Mouse (Mus musculus): ENCODE measurements at regions not wholly inside any gene's neighbourhood (a gene's known extent, or its start where the extent isn't known, plus 50 kb on each side); places are given as distances from the start of the nearest gene placed in this dataset.
"Not testable (repeated sequence)": the region's sequence is repeated elsewhere in the genome, so short reads cannot be mapped to it uniquely, and the experiment has no call there.

- DNase-seq (ENCODE audit: low spot score) = no peak
Observed at GRCm38 (mm10) chr17:66206074-66206473, 82.8 kb downstream of the Ddx11 start.

DNA sequence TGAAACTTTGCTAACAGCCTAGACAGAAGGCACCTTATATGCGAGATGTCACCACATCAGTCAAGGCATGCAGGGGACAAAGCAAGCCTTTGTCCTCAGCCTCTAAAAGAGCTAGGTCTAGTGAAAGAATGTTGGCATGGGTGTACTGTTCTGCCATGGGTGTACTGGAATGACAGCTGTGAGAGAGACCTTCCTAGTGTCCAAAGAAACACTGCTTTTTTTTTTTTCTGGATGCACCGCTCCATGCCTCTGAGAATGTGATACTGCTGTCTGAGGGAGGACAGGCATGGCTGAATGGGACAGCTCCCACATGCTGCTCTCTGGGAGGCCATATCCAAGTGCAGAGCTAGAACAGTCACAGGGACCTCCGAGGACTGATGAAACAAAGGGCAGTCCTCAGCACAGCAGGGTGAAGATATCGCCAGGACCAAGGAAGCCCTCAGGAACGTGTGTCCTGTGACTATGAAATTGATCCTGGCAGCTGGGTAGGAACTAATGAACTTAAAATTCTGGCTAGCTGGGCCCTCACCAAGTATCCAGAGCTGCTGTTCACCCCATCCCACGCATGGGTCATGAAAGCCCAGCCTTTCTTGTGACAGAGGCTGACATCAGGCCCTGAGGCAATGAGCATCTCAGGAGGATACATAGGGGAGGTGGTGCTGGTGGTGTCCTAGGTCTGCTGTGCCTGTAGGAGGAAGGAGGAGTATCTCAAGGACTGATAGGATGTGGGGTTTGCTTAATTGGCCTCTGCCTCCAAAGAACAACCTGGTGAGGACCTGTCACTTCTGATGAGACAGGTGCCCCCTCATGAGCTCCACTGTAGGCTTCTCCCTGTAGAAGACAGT lies 84.6 kb downstream of the Ddx11 start:
- not testable (repeated sequence) for DNase-seq (ENCODE audit: low spot score)

DNA sequence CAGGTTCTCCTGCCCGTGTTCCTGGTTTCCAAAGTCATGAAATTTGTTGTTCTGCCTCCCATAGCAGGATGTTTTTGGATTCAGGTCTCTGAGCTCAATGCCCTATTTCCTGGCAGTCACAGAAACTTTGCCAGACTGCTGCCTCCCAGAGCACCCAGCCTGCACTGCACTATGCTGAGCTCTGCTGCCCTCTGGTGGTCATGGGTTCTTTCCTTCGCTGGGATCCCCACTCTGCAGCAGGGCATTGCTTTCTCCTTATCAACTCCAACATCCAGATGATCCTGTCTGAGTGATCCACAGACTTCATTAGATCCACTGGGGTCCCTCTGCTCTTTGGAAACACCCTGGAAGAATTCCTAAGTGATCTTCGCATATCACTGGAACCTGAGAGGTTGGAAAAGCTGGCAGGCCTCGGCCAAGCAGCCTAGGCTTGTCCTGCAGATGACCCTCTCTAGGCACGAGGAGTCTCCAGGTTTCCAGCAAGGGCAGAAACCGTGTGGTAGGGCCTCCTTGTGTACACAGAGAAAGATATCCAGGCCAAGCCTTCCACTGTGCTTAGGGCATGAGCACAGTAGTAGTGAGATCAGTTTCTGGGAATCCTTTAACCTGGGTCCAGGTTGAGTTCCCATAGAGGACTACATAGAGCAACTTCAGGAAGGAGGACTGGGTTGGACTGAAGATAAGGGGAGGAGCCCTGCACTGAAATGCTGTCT lies 85.6 kb downstream of the Ddx11 start:
- DNase-seq (ENCODE audit: low spot score) = not testable (repeated sequence)

DNA sequence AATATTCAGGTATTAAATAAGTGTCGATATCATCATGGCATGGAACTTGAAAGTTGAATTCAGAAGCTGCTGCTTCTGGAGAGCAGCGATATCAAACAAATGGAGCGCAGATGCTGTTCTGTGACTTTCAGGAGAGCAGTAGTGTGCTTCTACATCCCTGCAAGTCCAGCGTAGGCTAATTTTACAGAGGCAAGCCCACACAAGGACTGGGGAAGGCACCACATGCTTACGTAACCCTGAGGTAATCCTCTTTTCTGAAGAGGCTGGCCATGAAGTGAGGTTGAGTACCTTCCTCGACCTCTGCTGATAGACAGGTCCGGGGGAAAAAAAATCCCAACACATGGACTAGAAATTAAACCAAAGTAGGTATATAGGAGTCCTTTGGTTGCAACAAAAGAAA lies 88.2 kb downstream of the Ddx11 start:
- no peak for DNase-seq (ENCODE audit: low spot score)

GRCm38 (mm10) chr17:66212616-66213015 lies 89.3 kb downstream of the Ddx11 start:
- no peak for DNase-seq (ENCODE audit: low spot score)

GRCm38 (mm10) chr17:66218321-66218720 lies 95.0 kb downstream of the Ddx11 start:
- no peak for DNase-seq (ENCODE audit: low spot score)

- DNase-seq (ENCODE audit: low spot score) = no peak
Observed at GRCm38 (mm10) chr17:66219669-66220435, 96.5 kb downstream of the Ddx11 start.

DNA sequence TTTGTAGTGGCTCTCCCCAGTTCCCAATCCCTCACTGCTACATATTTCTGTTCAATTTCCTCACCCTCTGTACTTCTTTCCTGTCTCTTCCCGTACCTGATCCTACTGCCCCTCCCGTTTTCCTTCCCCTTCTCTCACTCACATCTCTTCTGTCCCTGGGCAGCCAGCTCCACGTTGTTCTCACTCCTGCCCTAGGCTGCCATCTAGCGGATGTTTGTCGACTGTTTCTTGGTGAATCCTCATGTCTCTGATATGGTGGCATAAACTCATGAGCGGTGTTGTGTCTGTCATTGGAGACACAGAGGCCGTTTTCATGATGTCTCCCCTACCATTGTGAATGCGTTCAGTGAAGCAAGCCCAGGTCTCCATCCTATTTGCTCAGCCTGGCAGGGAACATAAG lies 97.9 kb downstream of the Ddx11 start:
- peak; percentile 76 for DNase-seq (ENCODE audit: low spot score)

DNA sequence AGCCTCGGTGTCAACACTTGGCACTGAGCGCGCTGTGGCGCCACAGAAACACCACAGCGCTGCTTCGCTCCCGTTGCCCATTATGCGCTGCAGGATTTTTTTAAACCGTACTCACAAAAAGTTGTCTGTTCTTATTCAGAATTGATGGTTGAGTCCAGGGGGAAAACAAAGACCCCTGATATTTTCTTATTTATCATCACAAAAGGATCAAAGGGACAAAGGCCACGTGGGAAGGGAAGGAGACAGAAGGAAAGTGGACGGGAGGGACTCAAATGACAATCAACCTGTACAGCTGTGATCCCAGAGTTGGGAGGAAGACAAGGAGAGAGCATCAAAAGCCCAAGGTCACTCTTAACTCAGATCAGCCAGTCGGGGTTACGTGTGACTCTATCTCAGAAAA lies 100.4 kb downstream of the Ddx11 start:
- no peak for DNase-seq (ENCODE audit: low spot score)

DNA sequence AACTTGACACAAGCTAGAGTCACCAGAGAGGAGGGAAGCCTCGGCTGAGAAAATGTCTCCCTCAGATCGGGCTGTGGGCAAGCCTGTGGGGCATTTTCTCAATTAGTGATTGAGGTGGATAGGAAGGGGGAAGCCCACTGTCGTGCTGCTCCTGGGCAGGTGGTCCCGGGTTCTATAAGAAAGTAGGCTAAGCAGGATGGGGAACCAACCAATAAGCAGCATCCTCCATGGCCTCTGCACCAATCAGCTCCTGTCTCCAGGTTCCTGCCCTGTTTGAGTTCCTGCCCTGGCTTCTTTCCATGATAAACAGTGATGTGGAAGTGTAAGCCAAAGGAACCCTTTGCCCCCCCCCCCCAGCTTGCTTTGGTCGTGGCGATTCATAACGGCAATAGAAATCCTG lies 100.9 kb downstream of the Ddx11 start:
- no peak for DNase-seq (ENCODE audit: low spot score)

GRCm38 (mm10) chr17:66232391-66232790 lies 109.1 kb downstream of the Ddx11 start:
- no peak for DNase-seq (ENCODE audit: low spot score)

- DNase-seq (ENCODE audit: low spot score) = no peak
Observed at GRCm38 (mm10) chr17:66232891-66233421, 109.6 kb downstream of the Ddx11 start.

GRCm38 (mm10) chr17:66233451-66233951 lies 110.2 kb downstream of the Ddx11 start:
- no peak for DNase-seq (ENCODE audit: low spot score)

- no peak for DNase-seq (ENCODE audit: low spot score)
Observed at GRCm38 (mm10) chr17:66234432-66234831, 111.1 kb downstream of the Ddx11 start.

DNA sequence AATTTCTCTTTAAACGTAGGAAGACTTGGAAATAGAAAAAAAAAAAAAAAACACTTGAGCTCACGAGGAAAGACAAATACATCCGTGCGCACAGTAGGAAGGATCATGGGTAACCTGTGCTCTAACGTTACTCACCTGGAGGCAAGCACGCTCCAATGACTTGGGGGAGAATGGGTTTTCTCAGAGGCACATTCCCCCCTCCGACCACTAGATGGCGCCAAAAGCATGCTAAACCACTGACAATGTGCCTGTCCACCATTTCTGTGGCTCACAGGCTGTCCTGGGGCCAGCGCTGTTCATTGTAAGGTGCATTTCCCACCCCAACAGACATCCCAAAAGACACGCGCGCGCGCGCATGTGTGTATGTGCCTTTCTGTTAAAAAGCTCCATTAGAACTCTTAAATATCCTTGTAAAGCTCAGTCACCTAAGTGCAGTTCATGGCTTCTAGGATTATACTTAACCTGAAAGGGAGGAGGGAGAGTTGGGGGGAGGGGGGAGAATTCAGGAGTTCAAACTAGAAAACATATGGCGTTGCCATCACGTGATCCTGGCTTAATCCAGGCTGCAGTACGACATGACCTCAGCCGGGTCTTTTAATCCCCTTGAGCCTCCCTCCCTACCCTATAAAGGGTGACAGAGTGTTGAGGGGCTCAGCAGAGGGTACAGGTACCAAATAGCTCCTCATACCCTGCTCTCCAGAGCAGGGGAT lies 111.9 kb downstream of the Ddx11 start:
- DNase-seq (ENCODE audit: low spot score) = peak; percentile 88

DNA sequence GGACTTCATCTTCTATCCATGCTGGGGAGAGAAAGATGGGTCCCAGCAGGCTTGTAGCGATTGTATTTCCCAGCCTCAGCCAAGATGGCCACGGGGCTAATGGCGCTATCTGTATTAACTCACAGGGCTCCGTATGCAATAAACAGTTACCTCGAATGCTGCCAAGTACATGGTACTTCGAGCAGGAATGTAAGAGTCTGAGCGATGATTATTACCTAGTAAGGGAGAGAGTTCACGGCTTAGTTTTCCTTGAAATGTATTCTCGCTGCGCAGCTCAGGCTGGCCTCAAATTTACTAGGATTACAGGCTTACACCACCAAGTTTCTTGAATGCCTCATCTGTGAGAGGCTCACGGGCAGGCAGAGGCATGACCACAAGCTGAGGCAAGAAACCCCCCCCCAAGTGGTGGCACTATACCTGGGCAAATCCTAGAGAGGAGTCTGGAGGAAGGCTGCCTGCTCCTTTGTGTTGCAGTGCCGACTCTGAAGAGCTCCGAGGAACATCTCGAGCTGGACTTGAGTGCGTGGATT lies 112.6 kb downstream of the Ddx11 start:
- DNase-seq (ENCODE audit: low spot score) = no peak

- no peak for DNase-seq (ENCODE audit: low spot score)
Observed at GRCm38 (mm10) chr17:66241868-66242622, 118.7 kb downstream of the Ddx11 start.

DNA sequence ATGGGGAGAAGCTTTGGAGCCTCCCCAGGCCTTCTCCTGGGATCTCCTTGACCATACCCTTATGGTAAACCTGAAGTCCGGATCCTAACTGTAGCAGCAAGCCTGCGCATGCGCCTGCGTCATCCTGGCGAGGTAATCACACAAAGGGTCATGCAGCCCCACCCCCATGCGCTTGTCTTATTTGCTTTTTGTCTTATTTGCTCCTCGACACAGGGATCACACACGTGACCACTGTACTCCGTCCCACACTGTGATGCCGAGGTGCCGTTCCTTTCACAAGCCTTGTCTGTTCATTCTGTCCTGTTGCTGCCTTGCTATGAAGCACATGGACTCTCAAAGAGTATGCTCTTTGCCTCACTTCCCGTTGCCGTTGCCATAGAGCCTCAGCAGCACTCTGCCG lies 120.9 kb downstream of the Ddx11 start:
- DNase-seq (ENCODE audit: low spot score) = no peak

- no peak for DNase-seq (ENCODE audit: low spot score)
Observed at GRCm38 (mm10) chr17:66246031-66246534, 122.8 kb downstream of the Ddx11 start.

GRCm38 (mm10) chr17:66251495-66251894 lies 128.2 kb downstream of the Ddx11 start:
- no peak for DNase-seq (ENCODE audit: low spot score)
